Mouse (Mus musculus) small intestine, adult 10 weeks (tissue): Measurements from ENCODE around the gene Atpaf1. TPM values are rescaled to one million over a fixed set of nuclear protein-coding genes. Genes with fewer than 3 reads are reported as not detected.

Experiments
- polyA plus RNA-seq: library from polyadenylated mRNA; stranded (reverse); fragments of 350-450 nt; fragmentation: Illumina TruSeq; extraction: RNeasy Lipid Tissue Mini Kit (QIAGEN cat#74804); gene quantifications from one replicate; pipeline ENCODE4 v1.2.3, GENCODE M21; 2014; ENCODE audit warnings: low replicate concordance

The Atpaf1 gene
- 166 TPM for polyA plus RNA-seq

GRCm38 (mm10) chr4:115784769-115785510 is at the start of gene Atpaf1:
TSS of gene Atpaf1 (plus strand) at chr4:115784812.

GRCm38 (mm10) chr4:115737551-115738041 is 47.0 kb upstream of the Atpaf1 start, which contains the start of gene Efcab14:
TSS of gene Efcab14 (plus strand) at chr4:115737744.

GRCm38 (mm10) chr4:115780918-115781317 is 3.7 kb upstream of the Atpaf1 start, which contains the start of gene Tex38:
TSS of gene Tex38 (minus strand) at chr4:115781018.

GRCm38 (mm10) chr4:115827888-115828571 is 43.4 kb downstream of the Atpaf1 start, which contains the start of gene Mob3c:
TSS of gene Mob3c (plus strand) at chr4:115828092.

GRCm38 (mm10) chr4:115838696-115839641 is 54.4 kb downstream of the Atpaf1 start, which contains the start of gene Mknk1:
TSS of gene Mknk1 (plus strand) at chr4:115839198.

Other genes with a start within 250 kb of the Atpaf1 start
- 0.19 TPM for gene Cyp4a31, start 221.2 kb upstream of the Atpaf1 start, polyA plus RNA-seq
- 0.71 TPM for gene Cyp4a32, start 183.8 kb upstream of the Atpaf1 start, polyA plus RNA-seq
- 99.5 TPM for gene Cyp4b1, start 137.1 kb upstream of the Atpaf1 start, polyA plus RNA-seq
- gene Efcab14, start 47.1 kb upstream of the Atpaf1 start, polyA plus RNA-seq: 103 TPM
- gene Tex38, start 3.8 kb upstream of the Atpaf1 start, polyA plus RNA-seq: not detected
- gene Mob3c, start 43.3 kb downstream of the Atpaf1 start, polyA plus RNA-seq: 25.4 TPM
- 10.1 TPM for gene Mknk1, start 54.4 kb downstream of the Atpaf1 start, polyA plus RNA-seq
- gene Kncn, start 99.6 kb downstream of the Atpaf1 start, polyA plus RNA-seq: not detected
- gene 6430628N08Rik, start 105.9 kb downstream of the Atpaf1 start, polyA plus RNA-seq: not detected
- not detected for gene Dmbx1, start 155.1 kb downstream of the Atpaf1 start, polyA plus RNA-seq
- gene Faah, start 233.1 kb downstream of the Atpaf1 start, polyA plus RNA-seq: 27.4 TPM